Mouse (Mus musculus) G1E (cell line): Measurements from ENCODE around the gene Llph.

Source experiments
- CTCF ChIP-seq: IDR thresholded peaks from 2 replicates; pipeline ENCODE4 v1.5.1; 2012; ENCODE audit warnings: low read depth, low read length, inconsistent platforms, mixed read lengths
- GATA1 ChIP-seq: IDR thresholded peaks from 2 replicates; pipeline ENCODE4 v1.6.1; 2012; ENCODE audit warnings: borderline replicate concordance, low read length, inconsistent platforms, mixed read lengths
- GATA2 ChIP-seq: IDR thresholded peaks from 2 replicates; pipeline ENCODE4 v1.6.1; 2012; ENCODE audit warnings: low read depth, low read length, inconsistent platforms, borderline replicate concordance
- TAL1 ChIP-seq: conservative IDR thresholded peaks from 2 replicates; pipeline ENCODE4 v1.6.1; 2012; ENCODE audit warnings: low read depth, low read length, inconsistent platforms, mixed read lengths

- TF ChIP-seq CTCF (no peak), GATA2 (no peak), TAL1 (no peak), GATA1 (no peak)
Observed at GRCm38 (mm10) chr10:120189782-120190181, 37.1 kb upstream of the Llph start.
